In the genomic region with DNA sequence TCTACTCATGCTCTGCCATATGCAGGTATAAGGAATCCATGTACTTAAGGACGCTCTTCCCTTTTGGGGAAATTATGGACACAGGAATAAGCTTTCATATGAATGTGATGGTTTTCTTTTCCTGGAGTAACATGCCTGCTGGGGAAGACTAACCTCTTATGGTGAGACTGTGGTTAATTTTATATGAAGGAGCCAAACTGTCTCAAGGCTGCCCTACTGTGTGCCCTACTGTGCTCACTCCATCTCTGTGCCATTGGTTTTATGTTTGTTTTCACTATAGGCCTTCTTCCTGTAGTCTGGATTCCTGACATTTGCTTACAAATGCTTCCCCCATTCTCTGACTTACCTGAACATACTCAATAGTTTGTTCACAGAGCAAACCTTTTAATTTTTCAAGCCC, we compare ENCODE assay signal across 33 mouse cellular contexts. TPM values are rescaled to one million over a fixed set of nuclear protein-coding genes. Genes with fewer than 3 reads are reported as not detected.
"Had no signal": no experiment of that assay in that cellular context is flagged by ENCODE, and none has a peak within 500 bp of the region (broad histone marks: within the 10 kb centered on the region; RNA-seq: fewer than 3 reads in every experiment).

No protein-coding gene starts in this region.

- H3K9ac ChIP-seq: limb, embryonic 12.5 days; limb, embryonic 13.5 days; limb, embryonic 15.5 days; liver, embryonic 12.5 days; liver, embryonic 13.5 days; liver, embryonic 14.5 days; liver, embryonic 15.5 days; liver, postnatal 0 days; lung, embryonic 14.5 days; lung, embryonic 15.5 days; midbrain, embryonic 12.5 days; midbrain, embryonic 13.5 days; midbrain, embryonic 15.5 days; neural tube, embryonic 12.5 days had no signal

- DNase-seq: left cerebral cortex, postnatal 4 days; liver; liver, embryonic 13.5 days; liver, postnatal 0 days; lung, adult 18-20 months; lung, adult 2 months; lung, embryonic 14.5 days; lung, postnatal 10 days; lung, postnatal 14 days; lung, postnatal 36 days; lung, postnatal 4 days; midbrain, embryonic 14.5 days had no signal

- H3K4me1 ChIP-seq: limb, embryonic 15.5 days; liver, embryonic 12.5 days; liver, embryonic 13.5 days; liver, embryonic 15.5 days; megakaryocyte, embryonic 14.5 days had no signal

- H3K9me3 ChIP-seq: limb, embryonic 10.5 days; limb, embryonic 15.5 days; liver, embryonic 12.5 days; liver, embryonic 13.5 days; liver, embryonic 15.5 days; lung, embryonic 15.5 days; megakaryocyte, embryonic 14.5 days; midbrain, embryonic 10.5 days; midbrain, embryonic 12.5 days had no signal

- H3K27ac ChIP-seq: limb, embryonic 10.5 days; limb, embryonic 12.5 days; limb, embryonic 13.5 days; limb, embryonic 15.5 days; liver, embryonic 12.5 days; liver, embryonic 13.5 days; liver, embryonic 14.5 days; liver, embryonic 15.5 days; lung, embryonic 15.5 days; macrophage; midbrain, embryonic 10.5 days; midbrain, embryonic 12.5 days; midbrain, embryonic 13.5 days; midbrain, embryonic 15.5 days; neural tube, embryonic 12.5 days had no signal

- H3K36me3 ChIP-seq: limb, embryonic 10.5 days; limb, embryonic 12.5 days; limb, embryonic 15.5 days; liver, embryonic 12.5 days; liver, embryonic 13.5 days; liver, embryonic 15.5 days; lung, embryonic 15.5 days; midbrain, embryonic 10.5 days; midbrain, embryonic 12.5 days; midbrain, embryonic 13.5 days; midbrain, embryonic 15.5 days; neural tube, embryonic 12.5 days had no signal

- ATAC-seq: liver, embryonic 12.5 days; liver, postnatal 0 days; lung, postnatal 0 days; midbrain, embryonic 13.5 days; midbrain, embryonic 15.5 days; midbrain, embryonic 16.5 days had no signal

- H3K27me3 ChIP-seq: limb, embryonic 12.5 days; limb, embryonic 13.5 days; limb, embryonic 15.5 days; liver, embryonic 12.5 days; liver, embryonic 13.5 days; liver, embryonic 15.5 days; lung, embryonic 15.5 days; megakaryocyte, embryonic 14.5 days; midbrain, embryonic 12.5 days; midbrain, embryonic 13.5 days; midbrain, embryonic 15.5 days; neural tube, embryonic 12.5 days had no signal

- H3K4me3 ChIP-seq: limb, embryonic 10.5 days; limb, embryonic 12.5 days; limb, embryonic 13.5 days; limb, embryonic 15.5 days; liver, embryonic 12.5 days; liver, embryonic 13.5 days; liver, embryonic 15.5 days; lung, embryonic 15.5 days; megakaryocyte, embryonic 14.5 days; midbrain, embryonic 10.5 days; midbrain, embryonic 12.5 days; midbrain, embryonic 13.5 days; midbrain, embryonic 15.5 days; myocyte; neural tube, embryonic 12.5 days had no signal

- H3K4me2 ChIP-seq: limb, embryonic 12.5 days; limb, embryonic 13.5 days; limb, embryonic 15.5 days; liver, embryonic 11.5 days; liver, embryonic 12.5 days; liver, embryonic 13.5 days; liver, embryonic 15.5 days; lung, embryonic 14.5 days; lung, embryonic 15.5 days; midbrain, embryonic 12.5 days; midbrain, embryonic 13.5 days; midbrain, embryonic 15.5 days; neural tube, embryonic 12.5 days had no signal

RNA-seq across cellular contexts. Expression of a gene that starts 13.9 kb away (rescaled TPM):
- total RNA-seq: megakaryocyte, adult 5-6 weeks; megakaryocyte-erythroid progenitor cell, adult 5-6 weeks had no signal
- polyA plus RNA-seq: macrophage, myocyte had no signal
